Mouse (Mus musculus) kidney, adult 2 months (tissue): Measurements from ENCODE around the gene Gclc.

Source experiments
- CTCF ChIP-seq: fragments of 200-500 bp; conservative IDR thresholded peaks from 2 replicates; pipeline ENCODE4 v1.5.1; 2011; ENCODE audit warnings: low read depth, mild to moderate bottlenecking, control low read depth, low read length, moderate library complexity, mixed read lengths; ENCODE audit not compliant: insufficient read depth, insufficient read length
- POLR2A ChIP-seq: fragments of 200-500 bp; IDR thresholded peaks from one replicate; pipeline ENCODE4 v1.6.1; 2011; ENCODE audit warnings: low read depth, low read length, control low read depth

GRCm38 (mm10) chr9:77793838-77794237, 39.5 kb downstream of the Gclc start:
- TF ChIP-seq CTCF (no peak), POLR2A (no peak)
